Mouse (Mus musculus): ENCODE results near the gene Rnf150. TPM values are rescaled to one million over a fixed set of nuclear protein-coding genes. Genes with fewer than 3 reads are reported as not detected.

Gene Rnf150
- polyA plus RNA-seq, 1 experiment: 17.9 TPM

DNA sequence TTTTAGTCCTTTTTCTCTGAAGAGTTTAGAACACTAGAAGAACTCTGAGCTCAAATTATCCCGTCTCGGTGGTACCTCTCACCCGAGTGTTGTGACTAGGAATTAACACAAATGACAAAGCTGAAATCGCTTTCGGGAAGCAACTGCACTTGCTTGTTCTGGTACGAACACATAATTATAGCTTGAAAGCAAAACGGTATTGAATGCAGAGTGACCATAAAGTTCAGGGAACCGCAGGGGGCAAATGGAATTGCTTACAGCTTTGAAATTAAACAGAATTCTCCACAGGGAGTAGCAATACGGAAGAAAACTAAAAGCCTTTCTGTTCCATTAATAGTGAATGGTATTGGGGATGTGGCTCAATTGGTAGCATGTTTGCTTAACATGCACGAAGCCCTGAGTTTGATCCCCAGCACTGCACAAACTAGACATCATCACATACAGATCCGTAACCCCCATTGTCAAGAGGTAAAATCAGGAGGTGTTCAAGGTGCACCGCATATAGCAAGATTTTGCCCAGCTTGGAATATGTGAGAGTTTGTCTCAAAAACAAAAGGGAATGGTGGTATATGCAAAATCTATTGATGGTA lies 38.5 kb downstream of the Rnf150 start:
- TF ChIP-seq CTCF (IDR thresholded peaks at IDR 0.05; ENCODE audit: extremely low read depth, insufficient read depth, low read length) (no peak), POLR2A (IDR thresholded peaks at IDR 0.05; ENCODE audit: extremely low read depth, insufficient read depth, low read length) (no peak)
- Histone ChIP-seq H3K4me3 (ENCODE audit: insufficient read depth, low read length) (no peak overlapping the region), H3K4me1 (ENCODE audit: control insufficient read depth, insufficient read depth, low read length) (no peaks in the 10 kb centered on the region), H3K27ac (ENCODE audit: insufficient read depth, low read length) (no peak overlapping the region)

DNA sequence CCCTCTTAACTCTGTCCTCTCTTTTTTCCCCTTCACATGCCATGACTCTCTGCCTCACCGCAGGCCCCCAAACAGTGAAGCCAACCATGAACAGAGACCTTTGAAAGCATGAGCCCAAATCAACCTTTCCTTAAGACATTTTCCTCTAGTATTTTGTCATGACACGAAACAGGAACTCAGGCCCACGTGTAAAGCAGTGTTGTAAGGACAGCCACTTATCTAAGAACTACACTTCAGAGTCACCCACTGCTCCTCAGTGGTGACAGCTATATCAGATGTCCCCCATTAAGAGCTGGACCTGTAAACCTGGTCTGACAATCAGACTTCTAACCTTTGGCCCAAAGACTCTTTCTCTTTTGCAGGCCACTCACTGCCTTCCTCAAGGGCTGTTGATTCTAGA lies 40.3 kb downstream of the Rnf150 start:
- H3K27ac ChIP-seq (ENCODE audit: insufficient read depth, low read length): no peak overlapping the region
- TF ChIP-seq CTCF (IDR thresholded peaks at IDR 0.05; ENCODE audit: extremely low read depth, insufficient read depth, low read length) (no peak), POLR2A (IDR thresholded peaks at IDR 0.05; ENCODE audit: extremely low read depth, insufficient read depth, low read length) (no peak)
- H3K4me1 ChIP-seq (ENCODE audit: control insufficient read depth, insufficient read depth, low read length): peaks cover 3% of the 10 kb centered on the region
- no peak overlapping the region for H3K4me3 ChIP-seq (ENCODE audit: insufficient read depth, low read length)

DNA sequence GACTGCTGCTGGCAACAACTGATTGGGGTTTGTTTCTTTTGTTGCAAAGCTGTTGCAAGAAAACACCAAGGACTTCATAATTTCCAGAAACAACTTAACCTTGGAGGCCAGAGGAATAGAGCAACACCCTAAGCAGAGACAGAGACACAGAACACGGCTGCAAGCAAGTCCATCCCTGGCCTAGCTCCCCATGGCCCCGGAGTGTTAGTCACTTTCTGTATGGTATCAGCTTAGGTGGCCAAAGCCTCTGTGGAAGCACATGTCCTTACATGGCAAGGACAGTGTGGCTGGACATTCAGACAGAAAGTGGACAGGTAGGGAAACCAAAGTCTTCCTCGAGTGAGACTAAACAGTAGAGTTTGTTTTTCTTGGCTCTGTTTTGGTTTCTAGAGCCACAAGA lies 44.1 kb downstream of the Rnf150 start:
- Histone ChIP-seq H3K4me3 (ENCODE audit: insufficient read depth, low read length) (no peak overlapping the region), H3K4me1 (ENCODE audit: control insufficient read depth, insufficient read depth, low read length) (peaks cover 8% of the 10 kb centered on the region), H3K27ac (ENCODE audit: insufficient read depth, low read length) (no peak overlapping the region)
- TF ChIP-seq CTCF (IDR thresholded peaks at IDR 0.05; ENCODE audit: extremely low read depth, insufficient read depth, low read length) (no peak), POLR2A (IDR thresholded peaks at IDR 0.05; ENCODE audit: extremely low read depth, insufficient read depth, low read length) (no peak)

DNA sequence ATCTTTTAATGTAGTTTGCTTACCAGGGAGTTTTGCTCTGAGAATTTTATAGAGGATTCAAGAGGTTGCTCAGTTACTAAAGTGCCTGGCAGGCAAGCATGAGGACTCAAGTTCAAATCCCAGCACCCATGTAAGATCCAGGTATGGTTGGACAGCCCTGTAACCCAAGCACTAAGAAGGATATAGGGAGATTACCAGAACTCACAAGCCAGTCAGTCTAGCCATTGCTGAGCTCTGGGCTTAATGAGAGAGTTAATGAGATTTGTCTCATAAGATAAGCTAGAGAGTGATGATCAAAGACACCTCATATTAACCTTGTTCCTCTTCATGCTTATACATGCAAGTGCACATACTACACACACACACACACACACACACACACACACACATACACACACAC lies 48.3 kb downstream of the Rnf150 start:
- TF ChIP-seq POLR2A (IDR thresholded peaks at IDR 0.05; ENCODE audit: extremely low read depth, insufficient read depth, low read length): no peak
- Histone ChIP-seq H3K4me3 (ENCODE audit: insufficient read depth, low read length) (no peak overlapping the region), H3K4me1 (ENCODE audit: control insufficient read depth, insufficient read depth, low read length) (peaks cover 8% of the 10 kb centered on the region), H3K27ac (ENCODE audit: insufficient read depth, low read length) (no peak overlapping the region)

DNA sequence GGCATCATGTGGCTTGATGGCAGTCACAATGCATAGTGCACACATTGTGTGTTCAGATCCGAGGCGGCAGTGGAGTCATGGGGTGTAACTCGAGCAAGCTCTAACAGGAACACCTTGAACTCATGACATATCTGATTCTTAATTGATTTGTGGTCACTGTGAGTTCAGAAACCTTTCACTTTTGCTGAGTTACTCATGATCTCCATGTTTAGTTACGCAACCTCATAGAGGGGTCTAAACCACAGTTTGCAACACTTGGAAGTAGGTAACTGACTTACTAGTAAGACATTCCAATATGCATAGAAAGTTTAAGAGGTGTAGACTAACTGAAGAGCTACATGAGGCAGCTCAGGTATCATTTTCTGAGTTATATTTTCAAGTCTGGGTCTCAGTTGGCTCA lies 49.1 kb downstream of the Rnf150 start:
- Histone ChIP-seq H3K27ac (ENCODE audit: insufficient read depth, low read length) (no peak overlapping the region), H3K4me1 (ENCODE audit: control insufficient read depth, insufficient read depth, low read length) (peaks cover 8% of the 10 kb centered on the region), H3K4me3 (ENCODE audit: insufficient read depth, low read length) (no peak overlapping the region)
- TF ChIP-seq CTCF (IDR thresholded peaks at IDR 0.05; ENCODE audit: extremely low read depth, insufficient read depth, low read length) (no peak), POLR2A (IDR thresholded peaks at IDR 0.05; ENCODE audit: extremely low read depth, insufficient read depth, low read length) (no peak)

DNA sequence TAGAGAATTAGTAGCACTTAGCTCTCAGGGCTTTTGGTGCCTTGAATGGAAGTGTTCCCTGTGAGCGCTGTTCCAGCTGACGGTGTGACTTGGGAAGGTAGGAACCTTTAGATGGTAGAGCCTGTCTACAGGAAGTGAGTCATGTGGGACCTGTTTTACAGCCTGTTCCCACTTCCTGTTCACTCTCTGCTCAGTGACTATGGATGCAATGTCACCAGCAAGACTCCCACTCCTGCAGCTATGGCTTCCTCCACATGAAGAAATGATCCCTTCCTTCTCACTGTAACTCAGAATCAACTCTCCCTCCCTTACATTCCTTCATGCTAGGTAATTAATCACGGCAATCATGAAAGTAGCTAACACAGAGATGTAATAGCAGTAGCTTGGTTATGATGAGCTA lies 51.4 kb downstream of the Rnf150 start:
- no peak overlapping the region for H3K27ac ChIP-seq (ENCODE audit: insufficient read depth, low read length)
- H3K4me1 ChIP-seq (ENCODE audit: control insufficient read depth, insufficient read depth, low read length): peaks cover 3% of the 10 kb centered on the region; the same call in 1 of the 2 replicates
- no peak overlapping the region for H3K4me3 ChIP-seq (ENCODE audit: insufficient read depth, low read length)
- no peak for TF ChIP-seq CTCF (IDR thresholded peaks at IDR 0.05; ENCODE audit: extremely low read depth, insufficient read depth, low read length)
- TF ChIP-seq POLR2A (IDR thresholded peaks at IDR 0.05; ENCODE audit: extremely low read depth, insufficient read depth, low read length): no peak

DNA sequence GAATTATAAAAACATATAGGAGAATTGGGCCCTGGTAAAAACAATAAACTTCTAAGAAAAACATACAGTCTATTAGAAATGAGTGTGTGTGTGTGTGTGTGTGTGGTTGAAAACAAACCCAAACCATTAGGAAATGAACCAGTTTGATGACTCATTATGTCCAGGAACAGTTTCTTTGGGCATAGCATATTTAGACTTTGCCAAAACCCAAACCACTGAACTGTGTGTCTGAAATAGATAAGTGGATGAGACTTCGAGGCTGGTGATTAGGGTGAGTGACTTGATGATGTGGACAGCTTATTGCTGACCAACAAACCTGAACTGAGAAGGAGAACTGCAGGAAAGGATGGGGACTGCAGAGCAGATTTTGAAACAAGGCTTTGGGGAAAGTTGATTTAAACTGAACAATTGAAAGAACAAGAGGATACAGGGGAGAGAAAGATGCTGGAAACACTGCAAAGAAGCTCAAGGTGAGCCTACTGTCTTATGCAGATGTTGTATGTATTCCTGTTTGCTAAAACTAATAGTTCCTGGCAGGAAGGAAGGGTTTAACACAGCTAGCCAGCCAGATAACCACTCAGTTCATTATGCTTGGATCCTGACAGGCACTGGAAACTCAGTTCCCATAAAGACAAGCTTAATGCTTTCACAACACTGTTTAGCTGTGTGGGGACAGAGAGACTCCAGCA lies 53.8 kb downstream of the Rnf150 start:
- Histone ChIP-seq H3K4me1 (ENCODE audit: control insufficient read depth, insufficient read depth, low read length) (no peaks in the 10 kb centered on the region; the same call in 1 of the 2 replicates), H3K27ac (ENCODE audit: insufficient read depth, low read length) (no peak overlapping the region), H3K4me3 (ENCODE audit: insufficient read depth, low read length) (no peak overlapping the region)
- TF ChIP-seq CTCF (IDR thresholded peaks at IDR 0.05; ENCODE audit: extremely low read depth, insufficient read depth, low read length): no peak
- no peak for TF ChIP-seq POLR2A (IDR thresholded peaks at IDR 0.05; ENCODE audit: extremely low read depth, insufficient read depth, low read length)

DNA sequence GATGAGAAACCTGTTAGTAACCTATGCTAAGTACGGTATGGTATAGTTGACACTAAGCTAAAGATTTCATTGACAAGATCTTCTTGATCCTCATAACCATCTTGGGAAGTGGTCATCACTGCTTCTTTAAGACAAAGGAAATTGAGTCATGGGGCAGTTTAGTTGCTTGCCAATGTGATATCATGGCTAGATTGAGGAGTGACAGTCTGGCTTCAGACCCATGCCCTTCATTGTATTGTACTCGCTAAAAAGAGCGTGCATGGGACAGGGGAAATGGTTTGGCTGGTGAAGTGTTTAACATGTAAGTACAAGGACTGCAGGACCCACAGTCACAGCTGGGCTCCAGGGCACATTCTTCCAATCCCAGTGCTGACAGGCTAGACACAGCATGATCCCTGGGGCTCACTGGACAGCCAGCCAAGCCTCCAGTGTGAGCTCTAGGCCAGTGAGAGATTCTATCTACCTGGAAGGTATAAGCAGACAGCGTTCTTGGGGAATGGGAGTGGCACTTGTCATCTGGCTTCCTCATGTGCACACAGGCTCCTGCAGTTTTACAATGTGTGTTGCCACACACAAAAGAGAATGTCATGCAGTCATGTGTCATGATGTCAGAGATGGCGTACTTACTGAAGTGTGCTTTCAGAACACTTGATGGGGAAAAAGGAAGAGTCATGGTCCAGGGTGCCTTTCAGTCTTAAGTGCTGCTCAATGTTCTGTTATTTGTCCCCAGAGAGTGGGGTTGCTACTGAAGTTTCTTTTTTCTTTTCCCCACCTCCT lies 54.6 kb downstream of the Rnf150 start:
- Histone ChIP-seq H3K27ac (ENCODE audit: insufficient read depth, low read length) (no peak overlapping the region), H3K4me1 (ENCODE audit: control insufficient read depth, insufficient read depth, low read length) (no peaks in the 10 kb centered on the region; the same call in 1 of the 2 replicates), H3K4me3 (ENCODE audit: insufficient read depth, low read length) (no peak overlapping the region)
- TF ChIP-seq POLR2A (IDR thresholded peaks at IDR 0.05; ENCODE audit: extremely low read depth, insufficient read depth, low read length): no peak
- no peak for TF ChIP-seq CTCF (IDR thresholded peaks at IDR 0.05; ENCODE audit: extremely low read depth, insufficient read depth, low read length)

DNA sequence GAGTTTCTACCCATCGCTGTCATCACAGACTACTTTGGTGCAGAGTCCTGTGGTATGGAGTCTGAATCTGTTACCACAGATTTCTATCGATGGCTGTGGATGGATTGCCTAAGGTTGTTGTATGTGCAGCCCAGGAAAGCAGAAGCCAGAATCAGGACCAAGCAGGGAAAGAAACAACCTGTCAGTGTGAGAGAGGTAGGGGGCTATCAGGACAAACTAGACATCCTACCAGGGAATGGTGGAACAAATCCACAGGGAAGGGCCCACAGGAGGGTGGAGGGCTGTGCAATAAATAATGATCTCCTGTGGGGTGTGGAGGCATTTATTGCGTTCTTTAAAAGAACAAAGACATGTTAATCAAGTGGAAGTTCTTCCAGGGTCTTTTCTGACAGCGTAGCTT lies 56.5 kb downstream of the Rnf150 start:
- Histone ChIP-seq H3K4me3 (ENCODE audit: insufficient read depth, low read length) (no peak overlapping the region), H3K27ac (ENCODE audit: insufficient read depth, low read length) (no peak overlapping the region), H3K4me1 (ENCODE audit: control insufficient read depth, insufficient read depth, low read length) (no peaks in the 10 kb centered on the region; the same call in 1 of the 2 replicates)
- no peak for TF ChIP-seq CTCF (IDR thresholded peaks at IDR 0.05; ENCODE audit: extremely low read depth, insufficient read depth, low read length)
- no peak for TF ChIP-seq POLR2A (IDR thresholded peaks at IDR 0.05; ENCODE audit: extremely low read depth, insufficient read depth, low read length)

Measured in cortical plate, adult 2 months (tissue).